Mouse (Mus musculus) urinary bladder, postnatal 4 days (tissue): ENCODE results near the gene Tomm40l.

Experiments
- DNase-seq, 2 experiments: peaks; one replicate each; pipeline ENCODE4 v3.0.0; 2021 to 2022; ENCODE audit warnings: low spot score in 2 of 2

Gene Tomm40l

GRCm38 (mm10) chr1:171222238-171223155 is at the start of gene Tomm40l:
Gene Tomm40l, minus strand, starts transcription at chr1:171222514.
- peak; percentile 87 to 93 for DNase-seq

GRCm38 (mm10) chr1:171272086-171272485 is 49.8 kb upstream of the Tomm40l start:
- DNase-seq = no peak

GRCm38 (mm10) chr1:171271622-171272021 is 49.3 kb upstream of the Tomm40l start:
- no peak for DNase-seq

GRCm38 (mm10) chr1:171271196-171271595 is 48.9 kb upstream of the Tomm40l start:
- no peak for DNase-seq

GRCm38 (mm10) chr1:171270573-171270900 is 48.2 kb upstream of the Tomm40l start:
- no peak for DNase-seq

GRCm38 (mm10) chr1:171269848-171270572 is 47.7 kb upstream of the Tomm40l start, which contains the start of gene B4galt3:
Gene B4galt3, plus strand, starts transcription at chr1:171270328.
- DNase-seq = peak; percentile 93 to 97

- no peak for DNase-seq
These were observed 46.0 kb upstream of the Tomm40l start for GRCm38 (mm10) chr1:171268341-171268740.

GRCm38 (mm10) chr1:171265971-171266744 is 43.8 kb upstream of the Tomm40l start:
- DNase-seq = no peak

- no peak for DNase-seq
These were observed 41.5 kb upstream of the Tomm40l start for GRCm38 (mm10) chr1:171263666-171264461.

- DNase-seq = no peak
These were observed 40.9 kb upstream of the Tomm40l start for GRCm38 (mm10) chr1:171263185-171263611.

- DNase-seq = peak in 1 of 2 experiments; percentile 71
These were observed 40.3 kb upstream of the Tomm40l start for GRCm38 (mm10) chr1:171262594-171263130.

- DNase-seq = no peak
These were observed 38.0 kb upstream of the Tomm40l start for GRCm38 (mm10) chr1:171260316-171260715.

GRCm38 (mm10) chr1:171258921-171259320 is 36.6 kb upstream of the Tomm40l start:
- DNase-seq = no peak

GRCm38 (mm10) chr1:171257781-171258180 is 35.5 kb upstream of the Tomm40l start:
- no peak for DNase-seq

- peak in 1 of 2 experiments; percentile 45 for DNase-seq
These were observed 34.7 kb upstream of the Tomm40l start for GRCm38 (mm10) chr1:171256937-171257548.

GRCm38 (mm10) chr1:171256095-171256818 is 33.9 kb upstream of the Tomm40l start:
- no peak for DNase-seq

GRCm38 (mm10) chr1:171252415-171252814 is 30.1 kb upstream of the Tomm40l start:
- DNase-seq = no peak

GRCm38 (mm10) chr1:171251594-171252324 is 29.4 kb upstream of the Tomm40l start:
- DNase-seq = peak in 1 of 2 experiments; percentile 54
